Mouse (Mus musculus) NIH3T3 (cell line): Measurements from ENCODE around the gene Cldnd1.
A peak's percentile ranks its signal among the peaks of the same experiment; 100 is the strongest.

Experiments
- DNase-seq: peaks from one replicate; pipeline ENCODE4 v3.0.0-alpha.2; 2012; ENCODE audit warnings: low read depth

Gene Cldnd1

DNA sequence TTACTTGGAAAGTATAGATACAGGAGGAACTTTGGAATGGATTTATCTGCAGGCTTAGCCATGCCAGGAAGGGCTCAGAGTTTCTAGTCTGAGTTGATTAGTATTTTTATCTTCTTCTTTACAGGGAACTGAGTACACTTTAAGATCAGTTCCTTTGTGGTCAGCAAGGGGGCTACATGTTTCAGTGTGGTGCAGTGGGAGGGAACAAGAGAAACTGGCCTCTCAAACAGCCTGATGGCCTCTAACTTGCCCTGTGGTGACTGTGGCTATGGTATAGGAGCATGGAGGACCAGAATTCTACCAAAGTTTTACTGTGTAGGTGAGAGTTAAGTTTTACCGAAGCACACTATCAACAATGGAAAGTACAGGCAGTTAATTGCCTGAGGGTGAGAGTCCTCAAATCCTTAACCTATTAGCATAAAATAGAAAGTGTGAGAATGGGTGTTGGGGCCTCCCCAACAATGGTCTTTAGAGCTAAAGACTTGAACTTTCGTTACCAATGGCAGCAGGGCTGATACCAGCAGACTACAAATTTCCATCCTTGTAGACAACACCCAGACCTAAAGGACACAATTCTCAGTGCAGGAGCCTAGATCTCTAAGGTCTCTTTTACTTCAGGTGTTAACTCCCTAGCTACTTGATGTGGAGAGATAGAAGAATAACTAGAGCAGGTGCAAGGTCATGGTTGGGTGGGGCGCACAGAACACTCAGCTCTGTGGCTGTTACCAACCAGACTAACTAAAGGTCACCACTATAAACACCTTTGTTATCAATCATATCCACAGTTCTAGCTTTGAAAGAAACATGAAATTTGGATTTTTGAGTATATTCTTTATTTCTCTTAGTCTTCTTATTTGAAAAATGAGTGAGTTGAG is 18.9 kb upstream of the Cldnd1 start:
- DNase-seq, result no peak

DNA sequence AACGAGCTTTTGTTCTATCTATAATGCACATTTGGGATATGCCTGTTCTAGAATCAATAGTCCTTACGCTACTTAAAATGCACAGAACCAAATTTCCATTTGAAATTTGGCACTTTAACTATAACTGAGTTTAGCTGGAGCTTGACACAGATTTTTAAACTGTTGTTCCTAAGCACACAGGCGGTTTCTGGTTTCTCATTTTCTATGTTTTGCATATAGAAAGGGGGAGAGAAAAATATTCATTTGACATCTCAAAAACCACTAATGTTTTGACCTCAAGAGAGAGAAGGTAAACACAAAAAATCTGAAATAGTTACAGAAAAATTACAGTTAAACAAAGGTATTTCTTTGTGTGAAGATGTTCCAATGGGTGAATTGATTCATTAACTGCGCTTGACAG is 18.2 kb upstream of the Cldnd1 start:
- DNase-seq, result no peak

DNA sequence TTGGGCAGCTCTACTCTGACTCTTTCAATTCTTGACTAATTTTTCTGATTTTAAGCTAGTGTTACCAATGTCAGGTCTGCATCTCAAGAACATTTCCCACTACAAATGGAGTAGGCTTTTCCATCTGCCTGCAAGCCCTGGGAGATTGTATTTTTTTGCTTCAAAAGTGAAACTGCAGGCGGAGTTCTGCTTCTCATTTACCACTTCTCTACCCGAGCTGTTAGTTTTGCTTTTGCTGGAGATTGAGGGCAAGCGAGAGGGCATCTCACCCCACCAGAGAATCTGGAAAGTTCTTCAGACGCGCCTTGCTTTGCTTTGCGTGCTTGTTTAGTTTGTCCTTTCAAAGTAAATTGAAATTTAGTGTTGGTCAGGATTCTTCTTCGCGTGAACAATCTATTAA is 15.5 kb upstream of the Cldnd1 start:
- peak; percentile 33 for DNase-seq

DNA sequence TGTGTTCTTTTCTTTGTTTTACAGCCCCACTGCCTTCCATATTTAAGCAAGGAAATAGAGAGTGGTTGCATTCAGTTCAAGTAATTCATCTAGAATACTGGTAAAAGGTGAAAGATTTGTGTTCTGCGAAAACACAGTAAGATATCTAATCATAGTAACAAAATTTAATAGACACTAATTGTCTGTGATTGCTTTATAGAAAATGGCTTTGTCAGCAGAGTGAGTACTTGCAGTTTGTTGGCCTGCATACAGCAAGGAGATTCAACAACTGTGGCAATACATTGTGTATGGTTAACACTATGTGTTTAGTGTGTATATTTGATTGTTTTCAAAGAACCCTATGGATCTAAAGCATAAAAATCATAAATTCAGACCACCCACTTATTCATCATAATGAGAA is 14.6 kb upstream of the Cldnd1 start:
- no peak for DNase-seq

DNA sequence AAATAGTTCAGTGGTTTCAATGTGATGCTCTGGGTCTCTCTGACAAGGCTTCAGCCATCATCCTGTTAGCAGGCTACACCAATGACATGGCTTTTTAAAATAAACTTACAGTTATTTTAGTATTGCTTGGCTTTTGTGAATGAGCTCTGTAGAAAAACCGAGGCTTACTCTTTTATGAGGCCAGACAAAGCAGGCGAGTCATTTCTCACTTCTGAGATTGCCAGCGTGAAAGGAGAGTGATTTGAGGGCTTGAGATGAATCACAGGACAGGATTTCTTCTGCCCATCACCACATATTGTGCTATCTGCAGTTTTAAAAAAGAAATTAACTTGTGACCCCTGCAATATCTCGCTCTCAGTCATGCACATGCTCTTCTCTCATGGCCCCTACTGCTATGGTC is 12.7 kb upstream of the Cldnd1 start:
- DNase-seq, result peak; percentile 11

DNA sequence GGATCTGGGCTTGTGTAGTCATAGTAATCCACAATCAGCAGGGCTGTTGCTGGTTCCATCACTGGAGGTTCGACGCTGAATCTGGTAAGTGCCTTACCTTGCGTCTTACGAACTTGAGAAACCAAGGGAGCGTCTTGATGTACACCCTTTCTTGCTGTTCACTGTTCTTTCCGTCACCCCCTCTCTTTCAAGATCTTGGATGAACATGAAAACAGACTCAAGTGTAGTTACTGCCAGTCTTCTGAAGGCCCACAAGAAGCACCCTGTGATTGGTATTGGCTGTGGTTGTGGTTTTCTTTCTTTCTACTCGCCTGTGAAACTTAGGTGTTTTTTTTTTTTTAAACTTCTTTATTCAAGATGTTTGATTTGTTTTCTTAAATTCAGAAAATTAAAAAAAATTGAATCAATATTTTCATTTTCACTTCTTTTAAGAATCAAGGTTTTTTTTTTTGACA is 9.0 kb upstream of the Cldnd1 start, which contains the start of gene Gpr15:
Gene Gpr15 (minus strand): TSS at position 405 of the 455 bp plus-strand sequence.
- no peak for DNase-seq

DNA sequence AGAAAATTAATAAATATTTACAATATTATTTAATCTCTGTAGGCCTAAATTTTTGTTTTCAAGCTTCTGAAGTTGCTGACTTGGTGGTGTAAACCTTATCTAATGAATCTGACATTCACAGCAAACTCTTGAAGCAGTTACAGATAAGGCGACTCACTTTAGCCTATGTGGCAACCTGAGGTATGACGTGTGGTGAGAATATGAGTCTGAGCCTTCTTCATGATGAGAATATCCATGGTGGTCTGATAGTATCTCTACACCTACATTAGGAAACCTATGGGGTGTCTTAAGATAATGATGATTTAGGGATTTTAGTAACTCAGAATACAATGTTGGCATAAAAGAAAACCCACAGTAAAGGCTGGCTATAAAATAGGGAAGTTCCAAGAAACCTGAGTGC is 5.4 kb upstream of the Cldnd1 start:
- DNase-seq, result no peak

DNA sequence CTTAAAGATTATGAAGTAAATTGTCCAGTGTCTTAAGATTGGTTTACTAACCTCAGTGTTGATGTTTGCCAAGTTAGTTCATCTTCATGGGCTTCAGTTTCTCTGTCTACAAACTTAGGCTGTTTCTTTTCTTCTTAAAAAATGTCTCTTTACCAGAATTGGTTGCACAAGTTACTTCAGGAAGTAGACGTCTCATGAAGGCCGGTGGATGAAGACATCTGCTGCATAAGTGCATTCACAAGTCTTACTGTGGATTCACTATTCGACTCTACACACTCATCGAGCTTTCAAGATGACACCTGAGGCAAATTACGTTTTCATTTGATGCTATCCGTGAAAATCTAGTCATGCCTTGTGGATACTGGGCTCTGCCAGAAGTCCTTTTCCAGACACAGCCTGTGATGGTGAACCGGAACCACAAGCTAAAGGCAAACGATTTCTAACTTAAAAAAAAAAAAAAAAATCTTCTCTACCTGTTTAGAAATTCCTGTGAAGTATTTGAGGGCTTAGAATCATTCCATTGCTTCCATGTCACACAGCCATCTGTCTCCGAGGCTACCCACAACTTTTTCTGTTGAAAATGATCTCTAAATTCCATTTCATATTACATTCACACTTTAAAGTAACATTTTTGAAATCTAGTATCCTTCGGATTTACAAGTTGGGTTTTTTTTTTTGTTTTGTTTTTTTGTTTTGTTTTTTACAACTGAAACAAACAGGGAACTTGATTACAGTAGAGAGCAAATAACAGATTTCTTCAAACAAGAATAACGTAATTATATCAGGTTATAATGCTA is 832 bp upstream of the Cldnd1 start:
- DNase-seq, result no peak

DNA sequence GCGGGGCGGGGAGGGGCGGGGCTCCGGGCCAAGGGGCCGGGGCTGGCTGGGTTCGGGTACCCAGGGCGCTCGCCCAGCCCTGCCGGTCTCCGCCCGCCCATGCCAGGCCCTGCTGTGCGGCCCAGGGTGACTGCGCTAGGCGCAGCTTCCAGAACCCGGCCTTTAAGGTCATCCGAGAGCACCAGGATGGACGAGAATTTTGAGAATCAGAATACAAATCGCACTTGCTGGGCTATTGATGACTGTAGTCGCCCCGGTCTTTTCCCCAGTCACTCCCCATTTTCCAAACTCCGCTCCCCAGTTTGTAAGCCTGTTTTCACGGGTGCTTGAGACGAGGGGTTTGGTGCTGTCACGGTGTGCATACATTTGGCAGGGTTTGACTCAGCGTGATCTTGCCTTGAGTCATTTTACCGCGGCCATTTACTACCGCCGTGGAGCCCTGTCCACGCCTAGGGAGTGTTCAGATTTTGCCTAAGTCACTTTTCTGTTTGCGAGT is 514 bp downstream of the Cldnd1 start:
- DNase-seq, result peak; percentile 55

DNA sequence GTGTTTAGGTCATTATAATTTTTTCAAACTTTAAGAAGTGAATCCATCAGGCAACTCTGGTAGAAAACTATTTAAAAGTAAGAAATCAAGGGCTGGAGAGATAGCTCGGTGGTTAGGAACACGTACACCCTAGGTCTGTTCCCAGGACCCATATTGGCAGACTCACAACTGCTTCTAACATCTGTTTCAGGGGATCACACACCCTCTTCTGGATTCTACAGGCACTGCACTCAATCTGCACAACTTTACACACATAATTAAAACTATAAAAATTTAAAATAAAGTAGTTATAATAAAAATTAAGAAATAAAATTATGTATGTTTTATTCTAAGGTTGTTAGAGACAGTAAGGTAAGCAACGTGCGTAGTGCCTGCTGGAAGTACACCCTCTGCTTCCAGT is 10.5 kb downstream of the Cldnd1 start:
- peak; percentile 17 for DNase-seq

DNA sequence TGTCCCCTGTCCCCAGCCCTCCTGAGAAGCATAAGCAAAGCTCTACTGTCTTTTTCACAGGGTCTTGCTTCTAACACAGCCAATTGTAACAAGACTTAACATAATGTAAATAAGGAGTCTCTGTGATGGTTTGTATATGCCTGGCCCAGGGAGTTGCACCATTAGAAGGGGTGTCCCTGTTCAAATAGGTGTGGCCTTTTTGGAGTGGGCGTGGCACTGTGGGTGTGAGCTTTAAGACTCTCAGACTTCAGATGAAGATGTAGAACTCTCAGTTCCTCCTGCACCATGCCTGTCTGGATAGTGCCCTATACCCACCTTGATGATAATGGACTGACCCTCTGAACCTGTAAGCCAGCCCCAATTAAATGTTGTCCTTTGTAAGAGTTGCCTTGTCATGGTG is 11.1 kb downstream of the Cldnd1 start:
- no peak for DNase-seq

DNA sequence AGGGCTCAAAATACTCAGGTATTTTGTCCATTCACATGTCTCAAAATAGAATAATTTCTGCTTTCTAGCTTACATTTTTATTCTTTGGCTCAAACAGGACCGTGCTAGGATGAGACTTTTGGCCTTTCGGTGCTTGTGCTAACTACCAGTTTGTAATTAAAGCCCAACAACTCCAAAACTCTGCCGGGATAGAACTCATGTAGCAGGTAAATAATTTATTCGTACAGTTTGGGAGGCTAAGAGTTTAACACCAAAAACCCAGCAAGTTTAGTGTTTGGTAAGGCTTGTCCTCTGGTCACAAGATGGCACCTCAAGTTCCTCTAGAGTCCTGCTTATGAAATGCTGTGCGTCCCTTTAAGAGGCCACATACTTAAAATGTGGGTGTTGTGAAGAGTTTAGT is 13.0 kb downstream of the Cldnd1 start:
- no peak for DNase-seq

DNA sequence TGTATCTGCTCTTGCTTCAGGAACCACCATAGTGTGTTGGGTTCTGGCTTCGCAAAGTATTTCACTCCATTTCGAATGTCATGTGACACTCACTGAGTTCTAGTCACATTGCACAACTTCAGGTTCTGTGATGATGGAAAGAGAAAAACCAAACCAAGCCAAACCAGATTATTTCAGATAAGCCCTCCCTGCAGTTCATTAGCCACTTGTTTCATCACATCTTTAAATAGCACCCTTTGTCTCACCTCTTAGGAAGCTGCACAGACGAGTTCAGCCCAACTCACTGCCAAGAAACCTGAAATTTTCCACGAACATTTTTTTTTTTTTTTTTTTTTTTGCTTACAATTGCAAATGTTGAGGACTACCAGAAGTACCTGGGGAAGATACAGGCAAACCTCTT is 19.0 kb downstream of the Cldnd1 start:
- peak; percentile 4 for DNase-seq

DNA sequence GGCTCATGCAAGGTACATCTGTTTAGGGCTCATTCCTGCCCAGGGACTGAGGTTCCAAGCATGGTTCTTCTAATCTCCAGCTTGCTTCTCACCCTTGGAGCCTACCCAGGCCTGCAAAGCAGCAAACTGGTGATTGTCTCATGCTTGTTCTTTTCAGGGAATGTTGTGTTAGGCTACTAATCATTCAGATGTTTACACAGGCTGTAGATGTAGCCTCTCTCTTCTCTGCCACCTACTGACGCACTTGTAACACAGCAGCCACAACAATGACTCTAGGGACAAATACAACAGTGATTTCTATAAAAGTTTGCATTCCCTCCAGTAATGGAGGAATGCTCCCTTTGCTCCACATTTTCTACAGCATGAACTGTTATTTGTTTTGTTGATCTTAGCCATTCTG is 23.6 kb downstream of the Cldnd1 start:
- DNase-seq, result peak; percentile 39

DNA sequence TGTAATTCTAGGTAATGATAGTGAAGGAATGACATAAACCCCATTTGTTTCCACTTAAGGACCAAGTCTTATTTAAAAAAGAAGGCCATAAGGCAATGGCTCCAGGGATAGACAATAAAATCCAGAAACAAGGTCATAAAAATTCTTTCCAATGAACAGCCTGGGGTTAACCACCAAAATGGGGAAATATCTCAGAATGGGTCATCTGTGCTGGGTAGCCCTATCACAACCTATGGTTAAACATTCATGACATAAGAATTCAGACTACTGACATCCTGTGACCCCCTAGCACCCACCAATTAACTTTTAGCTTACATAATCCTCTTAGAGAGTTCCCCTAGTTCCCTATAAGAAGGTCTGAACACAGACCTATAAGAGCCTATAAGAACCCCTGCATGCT is 28.5 kb downstream of the Cldnd1 start:
- DNase-seq, result no peak

DNA sequence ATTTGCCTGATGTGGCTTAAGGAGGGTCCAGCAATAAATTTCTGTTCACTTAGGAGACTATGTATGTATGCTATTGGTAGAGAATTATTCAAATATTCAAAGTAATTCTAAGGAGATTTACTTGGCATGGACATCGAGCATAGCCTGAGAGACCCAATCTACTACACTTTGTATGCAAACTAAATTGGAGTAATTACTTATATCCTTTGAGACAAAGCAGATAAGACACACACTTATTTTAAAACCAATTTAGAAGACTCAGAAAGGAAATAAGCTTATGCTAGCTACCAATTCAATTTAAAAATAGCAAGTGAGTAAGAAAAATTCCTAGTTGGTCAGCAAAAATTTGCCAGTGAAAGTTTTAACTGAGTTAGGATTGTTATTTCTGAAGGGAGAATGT is 35.4 kb downstream of the Cldnd1 start, which contains the start of gene Olfr172:
Gene Olfr172 (minus strand): TSS at position 101 of the 400 bp plus-strand sequence.
- DNase-seq, result no peak
